Mouse (Mus musculus) small intestine, adult 2 months (tissue): ENCODE measurements around the gene Cuedc1.

Source experiments
- CTCF ChIP-seq: fragments of 200-500 bp; IDR thresholded peaks from 2 replicates; pipeline ENCODE4 v1.5.1; 2012; ENCODE audit warnings: low read depth, mild to moderate bottlenecking, control low read depth, inconsistent platforms, low read length, moderate library complexity, mixed read lengths; ENCODE audit not compliant: insufficient replicate concordance, insufficient read length; ENCODE audit errors: extremely low read depth
- POLR2A ChIP-seq: fragments of 200-500 bp; IDR thresholded peaks from 2 replicates; pipeline ENCODE4 v1.6.1; 2012; ENCODE audit warnings: low read depth, mild to moderate bottlenecking, control low read depth, inconsistent platforms, low read length, moderate library complexity

DNA sequence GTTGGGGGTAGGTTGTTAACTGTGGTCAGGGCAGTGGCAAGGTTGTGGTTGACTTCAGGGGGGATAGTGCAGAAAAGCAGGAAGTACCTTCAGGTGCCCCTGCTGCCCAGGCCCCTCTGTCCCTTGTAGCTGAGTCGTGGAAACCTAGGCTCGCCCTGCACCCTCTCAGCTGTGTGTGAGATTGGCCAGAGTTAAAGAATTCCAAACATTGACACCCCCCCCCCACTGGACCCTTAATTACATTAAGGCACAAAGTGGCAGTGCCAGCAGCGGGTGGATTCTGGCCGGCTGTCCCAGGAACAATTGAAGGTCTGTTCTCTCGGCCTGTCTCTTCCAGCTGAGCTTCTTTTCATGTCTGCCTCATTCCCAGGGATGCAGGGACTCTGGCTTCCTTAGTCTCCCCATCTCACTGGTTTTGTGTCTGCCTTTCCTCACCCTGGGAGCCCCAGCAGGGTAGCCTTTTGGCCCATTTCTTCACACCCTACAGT lies 28.5 kb downstream of the Cuedc1 start:
- no peak for TF ChIP-seq POLR2A
- no peak for TF ChIP-seq CTCF
